In genomic region chr13:20489698-20490417, GRCm38 (mm10) we compare ENCODE assay signal across 9 mouse cellular contexts.
A peak's percentile ranks its signal among the peaks of the same experiment; 100 is the strongest.
DNase-seq lines count a peak whose midpoint lies in the region; ATAC-seq lines count a peak whose summit lies in the region.
"Had no signal": no experiment of that assay in that cellular context is flagged by ENCODE, and none has a peak within 500 bp of the region (broad histone marks: within the 10 kb centered on the region; RNA-seq: fewer than 3 reads in every experiment).

No protein-coding gene starts in this region.

- H3K4me1 ChIP-seq in forebrain, embryonic 11.5 days (replicated peaks; ENCODE audit: control insufficient read depth, insufficient read depth, low read length) = no peaks in the 10 kb centered on the region
- no peaks in the 10 kb centered on the region for H3K4me1 ChIP-seq in forebrain, embryonic 10.5 days
- no peaks in the 10 kb centered on the region for H3K4me1 ChIP-seq in hindbrain, embryonic 12.5 days
- H3K4me1 ChIP-seq in midbrain, embryonic 16.5 days (ENCODE audit: control insufficient read depth, insufficient read depth, low read length) = peaks cover 7% of the 10 kb centered on the region
- H3K4me1 ChIP-seq: liver, embryonic 15.5 days had no signal

- no peak overlapping the region for H3K27ac ChIP-seq in forebrain, embryonic 11.5 days (ENCODE audit: low read depth, low read length)
- H3K27ac ChIP-seq in forebrain, embryonic 10.5 days = no peak overlapping the region
- no peak overlapping the region for H3K27ac ChIP-seq in hindbrain, embryonic 12.5 days
- H3K27ac ChIP-seq in midbrain, embryonic 16.5 days (ENCODE audit: low read length) = no peak overlapping the region
- H3K27ac ChIP-seq: liver, embryonic 15.5 days had no signal

- H3K36me3 ChIP-seq in forebrain, embryonic 11.5 days (ENCODE audit: control insufficient read depth, insufficient read depth, low read length) = no peaks in the 10 kb centered on the region
- no peaks in the 10 kb centered on the region for H3K36me3 ChIP-seq in forebrain, embryonic 10.5 days (replicated peaks)
- no peaks in the 10 kb centered on the region for H3K36me3 ChIP-seq in hindbrain, embryonic 12.5 days
- no peaks in the 10 kb centered on the region for H3K36me3 ChIP-seq in midbrain, embryonic 16.5 days (ENCODE audit: control insufficient read depth, insufficient read depth, low read length)
- H3K36me3 ChIP-seq: liver, embryonic 15.5 days had no signal

- no peak overlapping the region for H3K9ac ChIP-seq in forebrain, embryonic 11.5 days (ENCODE audit: low read length)
- H3K9ac ChIP-seq in hindbrain, embryonic 12.5 days = no peak overlapping the region
- H3K9ac ChIP-seq in midbrain, embryonic 16.5 days (ENCODE audit: low read depth, low read length) = no peak overlapping the region
- H3K9ac ChIP-seq: liver, embryonic 15.5 days had no signal

- no peak for DNase-seq in forebrain, embryonic 11.5 days (ENCODE audit: low spot score)
- DNase-seq in forebrain, embryonic 10.5 days (ENCODE audit: extremely low spot score, low spot score) = no peak
- peak; percentile 73 for DNase-seq in 416B (ENCODE audit: low read depth)
- DNase-seq in brain, adult 2 months (ENCODE audit: low read depth, low spot score) = peak; percentile 62
- DNase-seq in spleen, adult 18-20 months = no peak
- DNase-seq in ovary, postnatal 10 days (ENCODE audit: low spot score) = no peak

- no peak overlapping the region for H3K4me2 ChIP-seq in forebrain, embryonic 11.5 days (ENCODE audit: low read depth, low read length, severe bottlenecking)
- no peak overlapping the region for H3K4me2 ChIP-seq in hindbrain, embryonic 12.5 days (replicated peaks)
- no peak overlapping the region for H3K4me2 ChIP-seq in midbrain, embryonic 16.5 days (ENCODE audit: low read length)
- H3K4me2 ChIP-seq: liver, embryonic 15.5 days had no signal

- 83% methylated on average over 8 of the region's 8 CpGs for WGBS in forebrain, embryonic 11.5 days
- 85% methylated on average over 8 of the region's 8 CpGs for WGBS in forebrain, embryonic 10.5 days
- 80% methylated on average over 8 of the region's 8 CpGs for WGBS in hindbrain, embryonic 12.5 days
- 46% methylated on average over 8 of the region's 8 CpGs for WGBS in midbrain, embryonic 16.5 days

- peak; percentile 64; the same call in 1 of the 2 replicates for ATAC-seq in forebrain, embryonic 11.5 days (replicated peaks; ENCODE audit: low FRiP score)
- peak; percentile 60; the same call in 1 of the 2 replicates for ATAC-seq in hindbrain, embryonic 12.5 days (ENCODE audit: low FRiP score)
- peak; percentile 67; the same call in 1 of the 2 replicates for ATAC-seq in midbrain, embryonic 16.5 days

- no peak overlapping the region for H3K4me3 ChIP-seq in forebrain, embryonic 11.5 days (ENCODE audit: low read depth, low read length)
- H3K4me3 ChIP-seq in forebrain, embryonic 10.5 days = no peak overlapping the region
- H3K4me3 ChIP-seq in hindbrain, embryonic 12.5 days = no peak overlapping the region
- no peak overlapping the region for H3K4me3 ChIP-seq in midbrain, embryonic 16.5 days (ENCODE audit: low read depth, low read length)
- H3K4me3 ChIP-seq: liver, embryonic 15.5 days had no signal

- H3K9me3 ChIP-seq in forebrain, embryonic 11.5 days (ENCODE audit: control insufficient read depth, low read length) = no peaks in the 10 kb centered on the region
- no peaks in the 10 kb centered on the region for H3K9me3 ChIP-seq in forebrain, embryonic 10.5 days
- H3K9me3 ChIP-seq in hindbrain, embryonic 12.5 days (replicated peaks) = no peaks in the 10 kb centered on the region
- H3K9me3 ChIP-seq in midbrain, embryonic 16.5 days (replicated peaks; ENCODE audit: control insufficient read depth, low read length, poor library complexity, severe bottlenecking) = no peaks in the 10 kb centered on the region
- H3K9me3 ChIP-seq: liver, embryonic 15.5 days had no signal

- no peaks in the 10 kb centered on the region for H3K27me3 ChIP-seq in forebrain, embryonic 11.5 days (ENCODE audit: control insufficient read depth, insufficient read depth, low read length)
- H3K27me3 ChIP-seq in forebrain, embryonic 10.5 days (ENCODE audit: poor library complexity, severe bottlenecking) = no peaks in the 10 kb centered on the region
- no peaks in the 10 kb centered on the region for H3K27me3 ChIP-seq in hindbrain, embryonic 12.5 days
- no peaks in the 10 kb centered on the region for H3K27me3 ChIP-seq in midbrain, embryonic 16.5 days (ENCODE audit: control insufficient read depth, insufficient read depth, low read depth, low read length)
- H3K27me3 ChIP-seq: liver, embryonic 15.5 days had no signal

Comparison
In these comparisons a context has a peak if more than half of its experiments do, and no peak if none do; other contexts are left out.
1. DNase-seq: peak in 416B (single experiment) and brain, adult 2 months (single experiment); none in forebrain, embryonic 11.5 days (single experiment), forebrain, embryonic 10.5 days (single experiment), spleen, adult 18-20 months (0 of 2) and ovary, postnatal 10 days (single experiment).
2. Peak in every context shown above with its lines, with median percentiles within 50 percentile points of each other: ATAC-seq.